Mouse (Mus musculus) embryonic fibroblast, embryonic 13.5 days (primary cell): Measurements from ENCODE around the gene Iffo1.

Experiments used
- CTCF ChIP-seq: IDR thresholded peaks from 2 replicates; pipeline ENCODE4 v1.5.1; 2011; ENCODE audit warnings: mild to moderate bottlenecking, control low read depth, low read length, moderate library complexity, borderline replicate concordance; ENCODE audit not compliant: insufficient read depth
- POLR2A ChIP-seq: IDR thresholded peaks from 2 replicates; pipeline ENCODE4 v1.6.1; 2011; ENCODE audit warnings: low read depth, mild to moderate bottlenecking, control low read depth, low read length, moderate library complexity

- TF ChIP-seq CTCF: 0 out of 2 replicates have a peak, but pooled peaks have one; percentile 18
- TF ChIP-seq POLR2A: no peak
Observed at GRCm38 (mm10) chr6:125137002-125137671, 7.9 kb upstream of the Iffo1 start.
